Mouse (Mus musculus): ENCODE measurements at regions not wholly inside any gene's neighbourhood (a gene's known extent, or its start where the extent isn't known, plus 50 kb on each side); places are given as distances from the start of the nearest gene placed in this dataset.

DNA sequence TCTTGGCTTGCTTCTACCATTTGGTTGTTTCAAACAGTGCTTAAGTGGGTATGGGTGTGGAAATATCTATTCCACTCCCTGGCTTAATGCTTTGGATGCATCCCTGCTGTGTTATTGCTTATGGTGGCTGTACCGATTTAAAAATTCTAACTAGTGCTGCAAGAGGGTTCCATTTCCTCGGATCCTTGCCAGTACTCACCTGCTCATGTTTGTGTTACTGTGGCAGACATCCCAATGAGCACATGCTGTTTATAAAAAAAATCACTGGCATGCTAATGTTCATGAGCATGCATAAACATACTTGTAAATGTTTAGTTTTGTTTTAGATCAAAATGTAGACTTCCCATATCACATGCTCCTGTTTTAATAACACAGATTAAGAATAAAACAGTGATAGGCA lies 285.6 kb upstream of the Ddhd1 start:
- TF ChIP-seq CTCF (conservative IDR thresholded peaks at IDR 0.05; ENCODE audit: low read length), result no peak
- no peak for TF ChIP-seq NANOG (IDR thresholded peaks at IDR 0.05; ENCODE audit: borderline replicate concordance, low read length)
- no peak for TF ChIP-seq POU5F1 (IDR thresholded peaks at IDR 0.05; ENCODE audit: borderline replicate concordance, low read length)

All from E14TG2a.4 (cell line).